In genomic region chr13:37457007-37457827, GRCm38 (mm10) we compare ENCODE assay signal across 7 mouse cellular contexts.
DNase-seq lines count a peak whose midpoint lies in the region; ATAC-seq lines count a peak whose summit lies in the region.

No protein-coding gene starts in this region.

- no peaks in the 10 kb centered on the region for H3K27me3 ChIP-seq in intestine, embryonic 15.5 days (replicated peaks)
- H3K27me3 ChIP-seq in midbrain, embryonic 15.5 days (replicated peaks): 0 out of 2 replicates have a peak, but pooled peaks cover 6% of the 10 kb centered on the region

- peak overlapping the region; percentile 78 for H3K27ac ChIP-seq in intestine, embryonic 15.5 days
- 0 out of 2 replicates have a peak overlapping the region, but pooled peaks have one; percentile 0 for H3K27ac ChIP-seq in midbrain, embryonic 15.5 days

- H3K9ac ChIP-seq in intestine, embryonic 15.5 days: no peak overlapping the region
- H3K9ac ChIP-seq in midbrain, embryonic 15.5 days: no peak overlapping the region

- peak overlapping the region; percentile 30 for H3K4me2 ChIP-seq in intestine, embryonic 15.5 days (replicated peaks)
- H3K4me2 ChIP-seq in midbrain, embryonic 15.5 days: no peak overlapping the region

- intact Hi-C loops in left cerebral cortex, postnatal 4 days (cut with DNase I): loop anchor here (10.0 kb wide), 1 partner anchor 508 kb away; no protein-coding TSS in a partner anchor

- WGBS in intestine, embryonic 15.5 days: 29% methylated on average over 11 of the region's 11 CpGs
- WGBS in midbrain, embryonic 15.5 days: 39% methylated on average over 11 of the region's 11 CpGs

- DNase-seq in 416B (ENCODE audit: low read depth) (peak; percentile 43), NIH3T3 (ENCODE audit: low read depth) (peak; percentile 88)
- DNase-seq in frontal cortex, postnatal 14 days (ENCODE audit: low spot score in 2 of 2): peak; percentile 54 to 75
- DNase-seq in left cerebral cortex, postnatal 4 days: peak; percentile 77
- peak; percentile 82 for DNase-seq in yolk sac, embryonic 10.5 days (ENCODE audit: low spot score)

- H3K4me1 ChIP-seq in intestine, embryonic 15.5 days (replicated peaks): peaks cover 46% of the 10 kb centered on the region
- peaks cover 21% of the 10 kb centered on the region for H3K4me1 ChIP-seq in midbrain, embryonic 15.5 days

- H3K36me3 ChIP-seq in intestine, embryonic 15.5 days: no peaks in the 10 kb centered on the region
- no peaks in the 10 kb centered on the region for H3K36me3 ChIP-seq in midbrain, embryonic 15.5 days (replicated peaks)

- H3K9me3 ChIP-seq in intestine, embryonic 15.5 days: no peaks in the 10 kb centered on the region
- no peaks in the 10 kb centered on the region for H3K9me3 ChIP-seq in midbrain, embryonic 15.5 days

- ATAC-seq in intestine, embryonic 15.5 days: peak; percentile 71
- ATAC-seq in midbrain, embryonic 15.5 days (replicated peaks): peak; percentile 58

- H3K4me3 ChIP-seq in intestine, embryonic 15.5 days (replicated peaks): no peak overlapping the region
- no peak overlapping the region for H3K4me3 ChIP-seq in midbrain, embryonic 15.5 days
